Mouse (Mus musculus): ENCODE results near the gene Bard1.

The Bard1 gene

GRCm38 (mm10) chr1:71102344-71103173, at the start of gene Bard1:
Gene Bard1, minus strand, starts transcription at chr1:71103146.
- DNase-seq, result peak; percentile 97 to 98

- no peak for DNase-seq
These were observed 24.2 kb upstream of the Bard1 start for GRCm38 (mm10) chr1:71127171-71127570.

DNA sequence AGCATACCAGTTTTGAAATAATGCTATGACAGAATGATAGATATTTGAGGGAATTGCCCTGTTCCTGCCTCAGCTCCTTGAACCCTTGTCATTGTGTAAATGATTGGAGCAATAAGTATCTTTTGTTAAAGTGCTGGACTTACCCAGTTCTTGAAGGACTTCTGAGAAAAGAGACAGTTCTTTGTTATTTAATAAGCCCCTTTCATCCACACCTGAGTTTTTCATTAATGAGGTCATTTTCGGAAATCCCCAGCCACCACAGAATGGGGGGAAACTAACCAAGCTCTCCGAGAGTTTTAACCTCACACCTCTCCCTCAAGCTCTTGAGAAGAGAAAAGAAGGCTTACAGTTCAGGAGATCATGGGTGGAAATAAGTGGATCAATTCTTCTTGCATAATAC, 15.6 kb upstream of the Bard1 start:
- no peak for DNase-seq

- no peak for DNase-seq
These were observed 14.3 kb upstream of the Bard1 start for GRCm38 (mm10) chr1:71117253-71117652.

- DNase-seq, result no peak
These were observed 12.8 kb upstream of the Bard1 start for GRCm38 (mm10) chr1:71115781-71116180.

DNA sequence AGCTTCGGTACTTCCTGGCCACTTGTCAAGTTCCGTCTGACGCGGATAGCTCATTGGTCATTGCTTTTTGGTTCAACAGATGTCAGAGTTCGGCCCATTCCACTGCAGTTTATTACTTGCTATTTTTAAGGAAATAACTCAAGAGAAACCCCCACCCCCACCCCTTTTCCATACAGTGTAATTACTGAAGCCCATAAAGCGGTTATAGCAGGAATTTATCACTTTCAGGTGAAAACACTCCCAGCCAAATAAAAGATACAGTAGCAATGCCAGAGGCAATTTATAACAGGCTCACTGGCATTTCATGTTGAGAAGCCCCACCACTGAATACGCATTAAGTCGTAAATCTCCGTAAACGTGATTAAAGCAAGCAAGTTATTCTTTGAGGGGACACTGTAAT, 6.9 kb upstream of the Bard1 start:
- no peak for DNase-seq

- no peak for DNase-seq
These were observed 3.2 kb upstream of the Bard1 start for GRCm38 (mm10) chr1:71106127-71106526.

- DNase-seq, result no peak
These were observed 2.8 kb upstream of the Bard1 start for GRCm38 (mm10) chr1:71105724-71106123.

DNA sequence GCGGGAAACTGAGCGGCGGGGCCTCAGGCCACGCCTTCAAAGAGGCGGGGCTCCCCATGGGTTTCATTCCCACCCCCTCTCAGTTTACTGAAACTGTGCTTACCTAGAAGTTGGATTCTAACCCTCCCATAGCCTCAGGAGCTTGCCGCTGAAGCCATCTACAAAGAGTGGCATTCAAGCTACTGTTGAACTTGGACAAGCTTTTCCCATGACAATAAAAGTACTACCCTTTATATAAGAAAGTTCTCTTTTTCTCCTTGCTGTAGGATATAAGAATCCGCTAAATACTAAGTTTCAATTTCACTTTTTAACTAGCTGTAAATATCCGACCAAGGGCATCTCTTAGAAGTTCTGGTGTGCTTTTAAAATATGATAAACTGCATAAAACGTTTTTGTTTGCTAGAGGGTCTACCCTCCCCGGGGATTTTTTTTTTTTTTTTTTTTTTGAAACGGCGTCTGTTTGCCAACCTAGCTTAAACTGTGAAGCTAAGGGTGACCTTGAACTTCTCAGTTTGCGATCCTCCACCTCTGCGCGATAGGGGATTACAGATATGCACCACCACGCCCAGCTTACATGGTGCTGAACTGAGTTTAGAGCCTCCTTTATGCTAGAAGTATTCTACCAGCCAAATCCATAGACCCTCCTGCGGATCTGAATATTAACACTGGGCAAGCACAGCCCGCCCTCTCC, 373 bp upstream of the Bard1 start:
- DNase-seq, result peak in 1 of 2 experiments; percentile 1

DNA sequence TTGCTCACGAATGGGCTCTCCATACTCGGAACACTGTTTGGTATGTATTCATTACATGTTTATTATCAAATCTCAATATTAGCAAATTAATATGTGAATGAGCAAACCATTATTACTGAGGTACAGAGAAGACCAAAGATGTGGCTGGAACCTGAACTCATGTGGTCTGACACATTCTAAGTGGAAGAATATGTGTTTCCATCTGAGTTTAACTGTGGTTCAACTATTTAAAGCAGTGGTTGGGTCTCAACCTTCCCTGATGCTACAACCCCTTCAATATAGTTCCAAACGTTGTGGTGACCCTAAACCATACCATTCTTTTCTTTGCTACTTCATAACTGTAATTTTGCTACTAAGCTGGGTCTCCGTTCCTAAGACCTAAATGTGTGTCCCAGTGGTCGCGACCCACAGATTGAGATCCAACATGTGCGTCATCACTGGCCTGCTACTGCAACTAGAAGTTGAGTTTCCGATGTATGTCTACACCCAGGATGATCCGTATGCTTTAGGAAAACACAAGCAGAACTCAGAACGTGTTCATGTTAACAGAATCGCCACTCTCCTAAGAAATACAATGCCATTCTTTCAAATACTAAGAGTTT, 1.5 kb downstream of the Bard1 start:
- no peak for DNase-seq

DNA sequence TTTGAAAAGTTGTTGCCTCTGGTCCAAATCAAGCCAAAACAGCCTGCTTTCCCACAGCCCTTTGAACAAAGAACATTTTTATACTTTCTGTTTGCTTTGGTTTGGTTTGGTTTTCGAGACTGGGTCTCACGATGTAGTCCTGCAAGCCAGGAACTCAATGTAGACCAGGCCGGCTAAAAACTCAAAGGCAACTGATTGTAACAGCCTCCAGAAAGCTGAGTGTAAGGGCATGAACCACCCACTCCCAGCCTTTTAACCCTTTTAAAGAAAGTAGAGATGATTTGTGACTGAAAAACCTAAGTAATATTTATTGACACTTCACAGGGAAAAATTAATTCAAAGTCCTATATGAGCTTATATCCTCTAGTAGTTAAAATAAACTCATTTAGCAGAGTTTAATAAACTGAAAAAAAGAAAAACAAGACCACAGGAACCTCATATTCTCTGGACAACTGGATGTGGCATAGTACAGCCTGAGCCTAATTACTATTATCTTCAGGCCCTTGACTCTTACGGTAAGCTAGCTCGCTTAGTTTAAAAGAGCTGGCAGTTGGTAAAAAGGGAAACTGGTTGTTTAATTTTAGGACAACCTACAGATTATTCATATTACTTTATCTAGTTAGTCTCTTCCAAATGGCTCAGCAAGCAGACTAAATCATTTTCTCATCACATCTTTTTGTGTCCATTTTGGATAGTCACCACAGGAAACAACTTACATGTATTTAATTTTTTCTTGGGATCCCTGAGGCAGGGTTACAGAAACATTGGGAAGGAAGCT, 2.2 kb downstream of the Bard1 start:
- DNase-seq, result no peak

GRCm38 (mm10) chr1:71099945-71100515, 2.9 kb downstream of the Bard1 start:
- DNase-seq, result no peak

DNA sequence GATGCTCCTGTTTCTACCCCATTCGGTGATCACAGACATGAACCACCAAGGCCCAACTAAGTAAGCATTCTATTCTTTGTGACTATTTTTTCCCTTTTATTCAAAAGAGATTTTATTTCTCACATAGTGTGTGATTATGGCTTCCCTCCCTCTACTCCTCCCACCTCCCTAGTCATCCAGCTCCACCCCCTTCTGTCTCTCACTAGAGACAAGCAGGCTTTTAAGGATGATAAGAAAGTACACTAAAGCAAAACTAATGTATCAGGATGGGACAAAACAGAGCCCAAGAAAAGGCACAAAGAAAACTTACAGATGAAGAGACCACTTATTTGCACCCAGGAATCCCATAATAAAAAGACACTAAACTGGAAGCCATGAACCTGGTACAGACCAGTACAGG, 6.9 kb downstream of the Bard1 start:
- DNase-seq, result no peak

GRCm38 (mm10) chr1:71095211-71095805, 7.6 kb downstream of the Bard1 start:
- no peak for DNase-seq

DNA sequence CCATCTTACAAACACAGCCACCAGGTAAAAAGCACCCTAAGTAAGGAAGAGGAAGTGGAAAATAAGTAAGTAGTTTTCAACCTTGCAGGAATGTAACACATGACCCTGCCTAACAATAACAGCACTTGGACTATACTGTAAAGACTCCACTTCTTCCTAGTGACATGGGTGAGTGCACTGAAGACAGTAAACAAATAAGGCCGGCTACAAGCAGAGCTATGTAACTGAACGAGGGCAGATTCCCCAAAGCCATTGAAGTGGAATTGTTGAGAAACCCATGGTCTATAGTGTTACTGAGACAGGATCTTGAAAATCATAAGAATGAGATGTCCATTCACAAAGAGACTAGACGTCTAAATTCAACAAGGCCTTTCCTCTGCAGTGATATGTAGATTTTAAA, 27.3 kb downstream of the Bard1 start:
- no peak for DNase-seq

- no peak for DNase-seq
These were observed 32.2 kb downstream of the Bard1 start for GRCm38 (mm10) chr1:71070771-71071170.

- no peak for DNase-seq
These were observed 34.1 kb downstream of the Bard1 start for GRCm38 (mm10) chr1:71068728-71069304.

GRCm38 (mm10) chr1:71063885-71064492, 39.0 kb downstream of the Bard1 start:
- no peak for DNase-seq

DNA sequence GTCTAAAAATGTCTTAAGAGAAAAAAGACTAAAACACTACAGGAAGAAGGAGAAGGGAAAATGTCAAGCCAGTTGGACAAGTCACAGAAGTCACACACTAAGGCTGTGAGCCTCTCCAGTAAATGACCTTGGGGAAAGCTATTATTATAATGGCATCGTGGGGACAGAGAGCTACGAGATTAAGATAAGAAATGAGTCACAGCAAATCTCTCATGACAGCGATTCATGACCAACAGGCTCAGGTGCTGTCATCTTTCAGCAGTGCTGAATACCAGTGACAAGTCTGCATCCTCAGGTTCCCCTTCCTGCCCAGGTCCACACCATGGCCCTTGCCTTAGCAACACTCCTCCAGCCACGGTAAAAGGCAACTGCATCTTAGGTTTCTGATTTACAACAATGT, 46.8 kb downstream of the Bard1 start:
- DNase-seq, result no peak

GRCm38 (mm10) chr1:71055454-71055853, 47.5 kb downstream of the Bard1 start:
- DNase-seq, result no peak

- no peak for DNase-seq
These were observed 50.2 kb downstream of the Bard1 start for GRCm38 (mm10) chr1:71052756-71053155.
